Mouse (Mus musculus) myocyte (in vitro differentiated cells): ENCODE results near the gene Rbm4.

ENCODE experiments used
- CEBPB ChIP-seq: IDR thresholded peaks from 2 replicates; pipeline ENCODE4 v1.6.1; 2011; ENCODE audit warnings: mild to moderate bottlenecking, moderate library complexity; ENCODE audit not compliant: poor library complexity, insufficient read depth, severe bottlenecking
- E2F4 ChIP-seq: IDR thresholded peaks from one replicate; pipeline ENCODE4 v1.6.1; 2011; ENCODE audit warnings: mild to moderate bottlenecking, control low read depth, moderate library complexity; ENCODE audit not compliant: insufficient read depth
- TCF12 ChIP-seq: IDR thresholded peaks from one replicate; pipeline ENCODE4 v1.6.1; 2011; ENCODE audit warnings: mild to moderate bottlenecking, control low read depth; ENCODE audit not compliant: poor library complexity, insufficient read depth, severe bottlenecking
- TCF3 ChIP-seq: IDR thresholded peaks from one replicate; pipeline ENCODE4 v1.6.1; 2011; ENCODE audit warnings: low read depth, control low read depth; ENCODE audit not compliant: insufficient read length
- USF1 ChIP-seq: IDR thresholded peaks from one replicate; pipeline ENCODE4 v1.6.1; 2011; ENCODE audit warnings: low read depth, mild to moderate bottlenecking, control low read depth, moderate library complexity

- TF ChIP-seq TCF12: no peak
- TF ChIP-seq TCF3: no peak
- TF ChIP-seq USF1: no peak
- no peak for TF ChIP-seq CEBPB
- TF ChIP-seq E2F4: no peak
Measured at GRCm38 (mm10) chr19:4739762-4740161, 53.9 kb downstream of the Rbm4 start.
